Mouse (Mus musculus) neural tube, embryonic 15.5 days (tissue): ENCODE results near the gene Nid1. TPM values are rescaled to one million over a fixed set of nuclear protein-coding genes. Genes with fewer than 3 reads are reported as not detected.

ENCODE experiments used
- ATAC-seq: fragments of 200-750 bp; cut with Nextera tagmentation; 2 replicates; pipeline ENCODE4 v1.8.0; 2017; ENCODE audit warnings: mild to moderate bottlenecking, moderate TSS enrichment, moderate library complexity; ENCODE audit not compliant: low FRiP score
- H3K27ac ChIP-seq: fragments of 300-500 bp; sonication (generic); replicated peaks from 2 replicates; pipeline ENCODE4 v1.5.1; 2015; ENCODE audit warnings: mild to moderate bottlenecking, inconsistent platforms
- H3K27me3 ChIP-seq: fragments of 300-500 bp; sonication (generic); replicated peaks from 2 replicates; pipeline ENCODE4 v1.6.1; 2015; ENCODE audit warnings: inconsistent platforms
- H3K36me3 ChIP-seq: fragments of 300-500 bp; sonication (generic); 2 replicates; pipeline ENCODE4 v1.6.1; 2015; ENCODE audit warnings: inconsistent platforms
- H3K4me1 ChIP-seq: fragments of 300-500 bp; sonication (generic); 2 replicates; pipeline ENCODE4 v1.6.1; 2015; ENCODE audit warnings: inconsistent platforms
- H3K4me2 ChIP-seq: fragments of 300-500 bp; sonication (generic); 2 replicates; pipeline ENCODE4 v1.6.1; 2015; ENCODE audit warnings: inconsistent platforms, mild to moderate bottlenecking, moderate library complexity
- H3K4me3 ChIP-seq: fragments of 300-500 bp; sonication (generic); replicated peaks from 2 replicates; pipeline ENCODE4 v1.5.1; 2015; ENCODE audit warnings: mild to moderate bottlenecking, inconsistent platforms
- H3K9ac ChIP-seq: fragments of 300-500 bp; sonication (generic); replicated peaks from 2 replicates; pipeline ENCODE4 v1.6.1; 2015; ENCODE audit warnings: mild to moderate bottlenecking, inconsistent platforms
- H3K9me3 ChIP-seq: fragments of 300-500 bp; sonication (generic); replicated peaks from 2 replicates; pipeline ENCODE4 v1.6.1; 2016; ENCODE audit warnings: inconsistent platforms
- WGBS: fragments of 180-500 bp; shearing (Covaris S2); methylation state at CpG from one replicate; pipeline ENCODE4 v1.1.7; 2015; ENCODE audit warnings: mixed read lengths; 5-methylcytosine and 5-hydroxymethylcytosine counted together
- polyA plus RNA-seq: library from polyadenylated mRNA; unstranded; fragments of >200 nt; fragmentation: Nextera tagmentation; extraction: Ambion mirVana; gene quantifications from 2 replicates; pipeline ENCODE4 v1.2.1, GENCODE M21; 2015

Gene Nid1
- polyA plus RNA-seq, 1 experiment from 2014 or later, result 51.0 TPM

DNA sequence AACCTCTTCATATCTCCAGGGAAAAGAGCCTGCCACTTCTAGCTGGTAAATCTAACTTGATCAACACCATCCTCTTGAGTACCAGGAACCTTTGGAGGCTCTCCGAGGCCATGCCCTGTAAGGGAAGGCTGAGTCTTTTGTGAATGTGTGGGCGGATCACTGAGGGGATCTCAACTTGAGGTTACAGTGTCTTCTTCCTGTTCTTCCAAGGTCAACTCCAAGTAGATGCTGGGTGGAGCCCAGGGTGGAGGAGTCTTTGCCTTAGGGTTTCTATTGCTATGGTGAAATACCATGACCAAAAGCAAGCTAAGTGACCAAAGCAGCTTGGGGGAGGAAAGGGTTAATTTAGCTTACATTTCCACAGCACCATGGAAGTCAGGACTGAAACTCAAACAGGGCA, 39.7 kb downstream of the Nid1 start:
- 93% methylated on average over 2 of the region's 2 CpGs for WGBS
- ATAC-seq, result no peak
- H3K9me3 ChIP-seq, result no peaks in the 10 kb centered on the region
- H3K4me2 ChIP-seq, result no peak overlapping the region
- H3K4me1 ChIP-seq, result 0 out of 2 replicates have a peak, but pooled peaks cover 4% of the 10 kb centered on the region
- H3K36me3 ChIP-seq, result no peaks in the 10 kb centered on the region
- H3K27ac ChIP-seq, result no peak overlapping the region
- no peaks in the 10 kb centered on the region for H3K27me3 ChIP-seq
- no peak overlapping the region for H3K9ac ChIP-seq
- H3K4me3 ChIP-seq, result no peak overlapping the region

GRCm38 (mm10) chr13:13479986-13480385, 42.6 kb downstream of the Nid1 start:
- H3K27me3 ChIP-seq, result no peaks in the 10 kb centered on the region
- no peaks in the 10 kb centered on the region for H3K9me3 ChIP-seq
- no peak overlapping the region for H3K9ac ChIP-seq
- H3K4me3 ChIP-seq, result no peak overlapping the region
- no peak overlapping the region for H3K4me2 ChIP-seq
- H3K36me3 ChIP-seq, result no peaks in the 10 kb centered on the region
- no peak for ATAC-seq
- 0 out of 2 replicates have a peak, but pooled peaks cover 4% of the 10 kb centered on the region for H3K4me1 ChIP-seq
- 0% methylated on average over 2 of the region's 2 CpGs for WGBS
- H3K27ac ChIP-seq, result no peak overlapping the region

- H3K4me1 ChIP-seq, result 0 out of 2 replicates have a peak, but pooled peaks cover 7% of the 10 kb centered on the region
- H3K4me3 ChIP-seq, result no peak overlapping the region
- no peaks in the 10 kb centered on the region for H3K27me3 ChIP-seq
- WGBS, result 21% methylated on average over 5 of the region's 5 CpGs
- H3K36me3 ChIP-seq, result no peaks in the 10 kb centered on the region
- H3K9me3 ChIP-seq, result no peaks in the 10 kb centered on the region
- 0 out of 2 replicates have a peak overlapping the region, but pooled peaks have one; percentile 10 for H3K27ac ChIP-seq
- H3K4me2 ChIP-seq, result no peak overlapping the region
- ATAC-seq, result peak; percentile 77
- no peak overlapping the region for H3K9ac ChIP-seq
These were observed 43.7 kb downstream of the Nid1 start for GRCm38 (mm10) chr13:13481033-13481432.

DNA sequence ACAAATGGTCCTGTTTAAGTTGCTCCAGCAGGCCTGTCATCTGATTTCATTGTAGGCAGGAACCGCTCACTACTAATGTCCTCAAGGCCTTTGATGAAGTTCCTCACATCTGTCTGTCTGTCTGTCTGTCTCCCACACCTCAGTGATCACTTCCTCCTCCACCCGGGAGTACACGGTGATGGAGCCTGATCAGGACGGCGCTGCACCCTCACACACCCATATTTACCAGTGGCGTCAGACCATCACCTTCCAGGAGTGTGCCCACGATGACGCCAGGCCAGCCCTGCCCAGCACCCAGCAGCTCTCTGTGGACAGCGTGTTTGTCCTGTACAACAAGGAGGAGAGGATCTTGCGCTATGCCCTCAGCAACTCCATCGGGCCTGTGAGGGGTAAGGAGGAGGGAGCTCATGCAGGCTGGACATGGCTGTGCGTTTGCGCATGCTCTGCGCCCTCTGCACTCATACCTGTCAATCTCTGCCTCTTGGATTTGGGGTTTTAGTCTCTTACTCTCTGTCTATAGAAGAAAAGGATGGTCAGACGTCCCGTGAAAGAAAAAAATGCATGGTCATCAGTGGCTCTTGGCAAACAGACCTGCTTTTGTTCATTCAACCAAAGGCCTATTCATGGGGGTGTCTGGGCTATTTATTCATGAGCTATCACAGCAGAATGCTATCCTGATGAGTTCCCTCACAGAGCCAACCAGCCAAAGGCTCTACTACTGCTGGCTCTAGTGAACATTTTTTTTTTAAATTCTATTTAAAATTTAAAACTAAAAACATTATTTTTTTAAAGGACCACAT, 44.7 kb downstream of the Nid1 start:
- Histone ChIP-seq H3K4me2 (no peak overlapping the region), H3K9me3 (no peaks in the 10 kb centered on the region), H3K27me3 (no peaks in the 10 kb centered on the region), H3K4me3 (no peak overlapping the region), H3K36me3 (no peaks in the 10 kb centered on the region), H3K4me1 (0 out of 2 replicates have a peak, but pooled peaks cover 7% of the 10 kb centered on the region), H3K27ac (0 out of 2 replicates have a peak overlapping the region, but pooled peaks have one; percentile 10), H3K9ac (no peak overlapping the region)
- WGBS, result 71% methylated on average over 16 of the region's 16 CpGs
- peak; percentile 28; the same call in 1 of the 2 replicates for ATAC-seq

GRCm38 (mm10) chr13:13484351-13484751, 47.0 kb downstream of the Nid1 start:
- Histone ChIP-seq H3K4me2 (no peak overlapping the region), H3K4me1 (0 out of 2 replicates have a peak, but pooled peaks cover 7% of the 10 kb centered on the region), H3K36me3 (no peaks in the 10 kb centered on the region), H3K27me3 (no peaks in the 10 kb centered on the region), H3K27ac (no peak overlapping the region), H3K4me3 (no peak overlapping the region), H3K9me3 (no peaks in the 10 kb centered on the region), H3K9ac (no peak overlapping the region)
- WGBS, result 34% methylated on average over 7 of the region's 7 CpGs
- no peak for ATAC-seq

DNA sequence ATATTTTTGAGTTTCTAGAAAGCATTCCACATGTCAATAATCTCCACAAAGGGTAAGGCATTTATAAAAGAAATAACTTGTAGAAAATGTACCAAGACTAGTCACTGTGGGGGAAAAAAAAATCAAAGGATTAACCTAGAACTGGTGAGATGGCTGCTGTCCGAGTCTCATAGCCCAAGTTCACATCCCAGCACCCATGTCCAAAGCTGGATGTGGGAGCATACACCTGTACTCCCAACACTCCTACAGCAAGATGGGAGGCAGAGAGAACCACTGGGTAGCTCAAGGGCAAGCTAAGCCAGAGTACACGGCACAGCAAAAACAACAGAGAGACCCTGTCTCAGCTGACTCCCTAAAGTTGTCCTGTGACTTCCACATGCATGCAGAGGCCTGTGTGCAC, 47.5 kb downstream of the Nid1 start:
- Histone ChIP-seq H3K27ac (no peak overlapping the region), H3K9ac (no peak overlapping the region), H3K36me3 (no peaks in the 10 kb centered on the region), H3K4me3 (no peak overlapping the region), H3K27me3 (no peaks in the 10 kb centered on the region), H3K4me1 (0 out of 2 replicates have a peak, but pooled peaks cover 7% of the 10 kb centered on the region), H3K4me2 (no peak overlapping the region), H3K9me3 (no peaks in the 10 kb centered on the region)
- WGBS, result 82% methylated on average over 2 of the region's 2 CpGs
- no peak for ATAC-seq

DNA sequence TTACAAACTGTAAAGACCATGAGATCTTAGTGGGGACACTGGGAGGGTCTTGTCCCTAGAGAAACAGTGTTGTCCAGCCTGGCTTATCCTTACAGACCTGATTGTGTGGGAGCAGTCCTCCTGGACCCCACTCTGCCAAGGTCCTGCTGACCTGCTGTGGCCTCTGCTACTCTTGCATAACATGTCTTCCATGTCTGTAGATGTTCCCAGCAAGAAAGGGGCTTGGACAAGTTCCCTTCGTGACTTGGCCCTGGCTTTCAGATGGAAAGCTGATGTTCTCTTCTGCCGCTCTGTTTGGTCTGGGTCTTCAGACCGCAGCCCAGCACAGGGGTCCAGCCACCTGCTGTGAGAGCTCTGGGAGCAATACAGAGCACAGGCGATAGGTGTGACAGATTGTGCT, 48.3 kb downstream of the Nid1 start:
- ATAC-seq, result no peak
- H3K4me3 ChIP-seq, result no peak overlapping the region
- H3K27me3 ChIP-seq, result no peaks in the 10 kb centered on the region
- H3K9me3 ChIP-seq, result no peaks in the 10 kb centered on the region
- H3K4me2 ChIP-seq, result no peak overlapping the region
- 0 out of 2 replicates have a peak, but pooled peaks cover 7% of the 10 kb centered on the region for H3K4me1 ChIP-seq
- WGBS, result 64% methylated on average over 4 of the region's 4 CpGs
- no peaks in the 10 kb centered on the region for H3K36me3 ChIP-seq
- no peak overlapping the region for H3K9ac ChIP-seq
- no peak overlapping the region for H3K27ac ChIP-seq

DNA sequence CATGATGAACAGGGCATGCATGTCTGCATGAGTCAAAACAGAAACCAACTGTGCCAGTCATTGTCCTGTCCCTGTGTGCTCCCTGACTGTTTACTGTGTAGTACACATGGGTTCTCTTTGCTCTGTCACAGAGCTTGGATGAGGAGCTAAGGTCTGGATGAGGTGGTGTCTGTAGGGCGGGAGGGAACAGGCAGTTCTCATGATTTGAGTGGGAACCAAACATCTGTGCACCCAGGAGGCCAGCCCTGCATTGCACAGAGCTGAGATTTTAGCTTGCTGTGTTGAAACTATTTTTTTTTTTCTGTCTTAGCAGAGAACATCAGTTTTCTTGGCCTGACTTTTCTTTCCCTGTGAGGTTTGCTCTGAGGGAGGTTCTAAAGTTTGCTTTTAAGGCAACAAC, 50.5 kb downstream of the Nid1 start:
- 95% methylated on average over 1 of the region's 1 CpGs for WGBS
- H3K27ac ChIP-seq, result no peak overlapping the region
- 0 out of 2 replicates have a peak, but pooled peaks cover 3% of the 10 kb centered on the region for H3K4me1 ChIP-seq
- H3K36me3 ChIP-seq, result no peaks in the 10 kb centered on the region
- H3K9ac ChIP-seq, result no peak overlapping the region
- no peaks in the 10 kb centered on the region for H3K9me3 ChIP-seq
- no peak for ATAC-seq
- no peak overlapping the region for H3K4me3 ChIP-seq
- no peaks in the 10 kb centered on the region for H3K27me3 ChIP-seq
- H3K4me2 ChIP-seq, result no peak overlapping the region

DNA sequence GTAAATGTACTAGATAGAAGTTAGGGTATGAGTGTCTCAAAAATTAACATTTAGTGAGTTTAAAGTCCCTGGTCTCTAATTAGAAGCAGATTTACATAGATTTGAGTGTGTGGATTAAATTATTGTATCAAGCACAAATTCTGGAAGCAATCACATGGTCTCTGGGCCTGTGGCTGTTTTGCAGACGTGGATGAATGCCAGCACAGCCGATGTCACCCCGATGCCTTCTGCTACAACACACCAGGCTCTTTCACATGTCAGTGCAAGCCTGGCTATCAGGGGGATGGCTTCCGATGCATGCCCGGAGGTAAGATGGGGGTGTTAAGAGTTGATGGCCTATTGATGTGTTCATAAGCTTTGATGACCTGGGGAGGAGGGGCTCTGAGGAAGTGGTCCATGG, 52.5 kb downstream of the Nid1 start:
- WGBS, result 73% methylated on average over 5 of the region's 5 CpGs
- 0 out of 2 replicates have a peak, but pooled peaks cover 3% of the 10 kb centered on the region for H3K4me1 ChIP-seq

GRCm38 (mm10) chr13:13492151-13492550, 54.8 kb downstream of the Nid1 start:
- no peak for ATAC-seq
- H3K4me3 ChIP-seq, result no peak overlapping the region
- no peak overlapping the region for H3K27ac ChIP-seq
- H3K4me1 ChIP-seq, result no peaks in the 10 kb centered on the region
- H3K4me2 ChIP-seq, result no peak overlapping the region
- no peak overlapping the region for H3K9ac ChIP-seq
- H3K9me3 ChIP-seq, result no peaks in the 10 kb centered on the region
- WGBS, result 72% methylated on average over 2 of the region's 2 CpGs
- H3K27me3 ChIP-seq, result no peaks in the 10 kb centered on the region
- no peaks in the 10 kb centered on the region for H3K36me3 ChIP-seq

More for the DNA sequence above, 52.5 kb downstream of the Nid1 start:
- Histone ChIP-seq H3K9me3 (no peaks in the 10 kb centered on the region), H3K4me2 (no peak overlapping the region), H3K4me3 (no peak overlapping the region), H3K9ac (no peak overlapping the region), H3K27ac (no peak overlapping the region), H3K27me3 (no peaks in the 10 kb centered on the region), H3K36me3 (no peaks in the 10 kb centered on the region)
- no peak for ATAC-seq

DNA sequence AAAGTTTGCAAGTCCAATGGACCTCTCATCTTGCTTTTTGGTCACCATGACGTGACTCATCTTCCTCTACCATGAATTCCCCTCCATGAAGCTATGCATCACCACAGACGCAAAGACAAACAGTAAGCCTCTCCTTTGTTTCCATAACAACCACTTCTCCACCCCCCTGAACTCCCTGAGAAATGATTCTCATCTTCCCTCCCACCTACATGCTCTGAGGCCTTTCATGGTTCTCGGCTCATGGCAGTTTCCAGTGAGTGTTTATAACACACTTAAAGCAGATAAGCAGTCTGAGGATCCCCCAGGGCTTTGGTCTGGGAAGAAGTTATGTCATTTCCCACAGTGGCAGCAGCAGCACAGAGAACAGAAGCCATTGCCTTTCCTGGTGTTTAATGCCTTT, 56.2 kb downstream of the Nid1 start:
- H3K4me1 ChIP-seq, result no peaks in the 10 kb centered on the region
- 37% methylated on average over 3 of the region's 3 CpGs for WGBS
- no peaks in the 10 kb centered on the region for H3K36me3 ChIP-seq
- H3K27ac ChIP-seq, result no peak overlapping the region
- no peak overlapping the region for H3K4me3 ChIP-seq
- H3K4me2 ChIP-seq, result no peak overlapping the region
- no peak overlapping the region for H3K9ac ChIP-seq
- ATAC-seq, result peak; percentile 85
- no peaks in the 10 kb centered on the region for H3K9me3 ChIP-seq
- H3K27me3 ChIP-seq, result no peaks in the 10 kb centered on the region

GRCm38 (mm10) chr13:13498022-13498421, 60.7 kb downstream of the Nid1 start:
- WGBS, result 74% methylated on average over 2 of the region's 2 CpGs
- Histone ChIP-seq H3K27me3 (no peaks in the 10 kb centered on the region), H3K27ac (no peak overlapping the region), H3K36me3 (no peaks in the 10 kb centered on the region), H3K9me3 (no peaks in the 10 kb centered on the region), H3K4me1 (no peaks in the 10 kb centered on the region), H3K9ac (no peak overlapping the region), H3K4me3 (no peak overlapping the region), H3K4me2 (no peak overlapping the region)
- ATAC-seq, result no peak
